Mouse (Mus musculus) embryonic fibroblast, embryonic 13.5 days (primary cell): ENCODE measurements around the gene Yy1.

Experiments used
- CTCF ChIP-seq: IDR thresholded peaks from 2 replicates; pipeline ENCODE4 v1.5.1; 2011; ENCODE audit warnings: mild to moderate bottlenecking, control low read depth, low read length, moderate library complexity, borderline replicate concordance; ENCODE audit not compliant: insufficient read depth
- POLR2A ChIP-seq: IDR thresholded peaks from 2 replicates; pipeline ENCODE4 v1.6.1; 2011; ENCODE audit warnings: low read depth, mild to moderate bottlenecking, control low read depth, low read length, moderate library complexity

DNA sequence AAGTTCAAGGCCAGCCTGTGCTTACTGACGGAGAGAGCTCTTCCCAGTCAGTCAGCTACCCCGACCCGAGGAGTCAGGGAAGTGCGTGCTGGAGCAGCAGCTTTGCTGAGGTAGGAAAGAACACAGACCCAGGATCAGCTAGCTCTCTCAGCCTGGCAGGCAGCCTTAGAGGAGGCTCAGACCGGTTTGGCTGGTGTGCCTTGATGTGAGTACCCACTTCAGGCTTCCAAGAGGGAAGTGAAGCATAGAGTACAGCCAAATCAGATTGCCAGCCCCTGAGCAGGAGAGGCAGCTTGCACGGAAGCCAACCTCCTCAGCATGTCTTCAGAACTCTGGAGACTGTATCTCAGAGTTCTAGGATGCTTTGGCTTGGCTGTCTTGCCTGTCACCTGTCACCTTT lies 48.4 kb downstream of the Yy1 start:
- TF ChIP-seq CTCF (no peak), POLR2A (no peak)
